Mouse (Mus musculus): ENCODE results near the gene Metrn. TPM values are rescaled to one million over a fixed set of nuclear protein-coding genes. Genes with fewer than 3 reads are reported as not detected.

Gene Metrn
- polyA plus RNA-seq, 1 experiment from 2014 or later = 10.3 TPM

- no peak overlapping the region for H3K4me3 ChIP-seq (ENCODE audit: low read depth, low read length)
- no peaks in the 10 kb centered on the region for H3K4me1 ChIP-seq (ENCODE audit: control insufficient read depth, insufficient read depth, low read length)
- H3K27me3 ChIP-seq (replicated peaks; ENCODE audit: control insufficient read depth, insufficient read depth, low read length) = no peaks in the 10 kb centered on the region
- no peak overlapping the region for H3K27ac ChIP-seq (replicated peaks; ENCODE audit: low read depth, low read length)
- H3K4me2 ChIP-seq (ENCODE audit: low read depth, low read length) = no peak overlapping the region
- DNase-seq (ENCODE audit: low spot score) = no peak
- ATAC-seq (ENCODE audit: low read depth) = no peak
- 91% methylated on average over 9 of the region's 9 CpGs for WGBS
- H3K9me3 ChIP-seq (ENCODE audit: control insufficient read depth, low read length) = no peaks in the 10 kb centered on the region
- H3K36me3 ChIP-seq (ENCODE audit: control insufficient read depth, insufficient read depth, low read length) = no peaks in the 10 kb centered on the region
- H3K9ac ChIP-seq (ENCODE audit: low read depth, low read length) = no peak overlapping the region
Measured at GRCm38 (mm10) chr17:25743831-25744230, 53.1 kb downstream of the Metrn start.

Small RNA genes within 50 kb of the gene (microRNA-seq; reads per million reads assigned to microRNA genes)
- not detected for gene Gm25083 (ENCODE audit: borderline number of aligned reads)
- gene Mir3082 (ENCODE audit: borderline number of aligned reads) = not detected
- gene Mir6966 (ENCODE audit: borderline number of aligned reads) = not detected

Other genes with a start within 250 kb of the Metrn start
- 15.8 and 18.0 TPM in 2 replicates for gene Sox8, start 226.4 kb downstream of the Metrn start, polyA plus RNA-seq (2014; fragmentation: Nextera tagmentation; extraction: Ambion mirVana)
- 27.3 and 30.1 TPM in 2 replicates for gene Lmf1, start 218.1 kb downstream of the Metrn start, polyA plus RNA-seq (2014; fragmentation: Nextera tagmentation; extraction: Ambion mirVana)
- 14.6 and 28.5 TPM in 2 replicates for gene Gng13, start 80.0 kb downstream of the Metrn start, polyA plus RNA-seq (2014; fragmentation: Nextera tagmentation; extraction: Ambion mirVana)
- gene Chtf18, start 69.7 kb downstream of the Metrn start, polyA plus RNA-seq (2014; fragmentation: Nextera tagmentation; extraction: Ambion mirVana) = 12.9 and 15.7 TPM in 2 replicates
- gene Rpusd1, start 69.5 kb downstream of the Metrn start, polyA plus RNA-seq (2014; fragmentation: Nextera tagmentation; extraction: Ambion mirVana) = 19.5 and 23.1 TPM in 2 replicates
- 2.0 TPM in 2 replicates for gene Mslnl, start 61.1 kb downstream of the Metrn start, polyA plus RNA-seq (2014; fragmentation: Nextera tagmentation; extraction: Ambion mirVana)
- gene Msln, start 42.8 kb downstream of the Metrn start, polyA plus RNA-seq (2014; fragmentation: Nextera tagmentation; extraction: Ambion mirVana) = 1.7 and 9.4 TPM in 2 replicates
- gene Narfl, start 23.4 kb downstream of the Metrn start, polyA plus RNA-seq (2014; fragmentation: Nextera tagmentation; extraction: Ambion mirVana) = 26.9 and 27.2 TPM in 2 replicates
- 42.1 and 66.5 TPM in 2 replicates for gene Haghl, start 11.5 kb downstream of the Metrn start, polyA plus RNA-seq (2014; fragmentation: Nextera tagmentation; extraction: Ambion mirVana)
- 0.09 and 0.65 TPM in 2 replicates for gene Ccdc78, start 10.6 kb downstream of the Metrn start, polyA plus RNA-seq (2014; fragmentation: Nextera tagmentation; extraction: Ambion mirVana)
- gene Fam173a, start 4.2 kb downstream of the Metrn start, polyA plus RNA-seq (2014; fragmentation: Nextera tagmentation; extraction: Ambion mirVana) = 66.1 and 75.2 TPM in 2 replicates
- 0.92 TPM in 1 of 2 replicates, not detected in the other for gene AC134908.4, start 1.5 kb downstream of the Metrn start, polyA plus RNA-seq (2014; fragmentation: Nextera tagmentation; extraction: Ambion mirVana)
- gene Fbxl16, start 11.9 kb upstream of the Metrn start, polyA plus RNA-seq (2014; fragmentation: Nextera tagmentation; extraction: Ambion mirVana) = 3.4 and 3.5 TPM in 2 replicates
- 22.9 and 25.5 TPM in 2 replicates for gene Wdr24, start 26.5 kb upstream of the Metrn start, polyA plus RNA-seq (2014; fragmentation: Nextera tagmentation; extraction: Ambion mirVana)
- gene Jmjd8, start 31.7 kb upstream of the Metrn start, polyA plus RNA-seq (2014; fragmentation: Nextera tagmentation; extraction: Ambion mirVana) = 35.2 and 36.2 TPM in 2 replicates
- 314 and 351 TPM in 2 replicates for gene Stub1, start 36.3 kb upstream of the Metrn start, polyA plus RNA-seq (2014; fragmentation: Nextera tagmentation; extraction: Ambion mirVana)
- 2.8 and 3.3 TPM in 2 replicates for gene Rhbdl1, start 40.2 kb upstream of the Metrn start, polyA plus RNA-seq (2014; fragmentation: Nextera tagmentation; extraction: Ambion mirVana)
- gene Gm20683, start 44.6 kb upstream of the Metrn start, polyA plus RNA-seq (2014; fragmentation: Nextera tagmentation; extraction: Ambion mirVana) = 1.4 and 1.6 TPM in 2 replicates
- 12.0 and 13.0 TPM in 2 replicates for gene Rhot2, start 47.7 kb upstream of the Metrn start, polyA plus RNA-seq (2014; fragmentation: Nextera tagmentation; extraction: Ambion mirVana)
- gene Wdr90, start 64.4 kb upstream of the Metrn start, polyA plus RNA-seq (2014; fragmentation: Nextera tagmentation; extraction: Ambion mirVana) = 17.6 and 19.8 TPM in 2 replicates
- gene Mcrip2, start 71.6 kb upstream of the Metrn start, polyA plus RNA-seq (2014; fragmentation: Nextera tagmentation; extraction: Ambion mirVana) = 25.7 and 36.7 TPM in 2 replicates
- 40.6 and 44.1 TPM in 2 replicates for gene Mettl26, start 77.9 kb upstream of the Metrn start, polyA plus RNA-seq (2014; fragmentation: Nextera tagmentation; extraction: Ambion mirVana)
- gene Wfikkn1, start 83.7 kb upstream of the Metrn start, polyA plus RNA-seq (2014; fragmentation: Nextera tagmentation; extraction: Ambion mirVana) = 0.42 and 0.48 TPM in 2 replicates
- gene Rab40c, start 122.6 kb upstream of the Metrn start, polyA plus RNA-seq (2014; fragmentation: Nextera tagmentation; extraction: Ambion mirVana) = 17.1 and 19.7 TPM in 2 replicates
- gene Pigq, start 147.8 kb upstream of the Metrn start, polyA plus RNA-seq (2014; fragmentation: Nextera tagmentation; extraction: Ambion mirVana) = 51.8 and 52.2 TPM in 2 replicates
- 0.99 TPM in 1 of 2 replicates, not detected in the other for gene Nhlrc4, start 147.8 kb upstream of the Metrn start, polyA plus RNA-seq (2014; fragmentation: Nextera tagmentation; extraction: Ambion mirVana)
- gene A930017K11Rik, start 155.4 kb upstream of the Metrn start, polyA plus RNA-seq (2014; fragmentation: Nextera tagmentation; extraction: Ambion mirVana) = 0.16 TPM in 1 of 2 replicates, not detected in the other
- gene Capn15, start 188.7 kb upstream of the Metrn start, polyA plus RNA-seq (2014; fragmentation: Nextera tagmentation; extraction: Ambion mirVana) = 25.2 and 25.8 TPM in 2 replicates

All from embryonic facial prominence, embryonic 14.5 days (tissue).